Mouse (Mus musculus) limb, embryonic 11.5 days (tissue): Measurements from ENCODE around the gene Opcml. TPM values are rescaled to one million over a fixed set of nuclear protein-coding genes. Genes with fewer than 3 reads are reported as not detected.

Source experiments
- ATAC-seq: fragments of 200-750 bp; cut with Nextera tagmentation; 2 replicates; pipeline ENCODE4 v1.8.0; 2017; ENCODE audit warnings: low read depth; ENCODE audit not compliant: insufficient number of reproducible peaks, low FRiP score, low TSS enrichment
- DNase-seq: peaks from one replicate; pipeline ENCODE4 v3.0.0-alpha.2; 2015; ENCODE audit warnings: low spot score
- H3K27ac ChIP-seq: fragments of 300-500 bp; sonication (generic); replicated peaks from 2 replicates; pipeline ENCODE4 v1.5.1; 2014; ENCODE audit warnings: low read depth, mild to moderate bottlenecking, low read length
- H3K27me3 ChIP-seq: fragments of 300-500 bp; sonication (generic); 2 replicates; pipeline ENCODE4 v1.6.1; 2014; ENCODE audit warnings: mild to moderate bottlenecking, low read length, mixed read lengths; ENCODE audit not compliant: control insufficient read depth, insufficient read depth
- H3K36me3 ChIP-seq: fragments of 300-500 bp; sonication (generic); 2 replicates; pipeline ENCODE4 v1.6.1; 2014; ENCODE audit warnings: mild to moderate bottlenecking, low read length, moderate library complexity, mixed read lengths; ENCODE audit not compliant: control insufficient read depth, insufficient read depth
- H3K4me1 ChIP-seq: fragments of 300-500 bp; sonication (generic); 2 replicates; pipeline ENCODE4 v1.6.1; 2014; ENCODE audit warnings: low read length, mixed read lengths; ENCODE audit not compliant: control insufficient read depth, insufficient read depth
- H3K4me2 ChIP-seq: fragments of 300-500 bp; sonication (generic); 2 replicates; pipeline ENCODE4 v1.6.1; 2014; ENCODE audit warnings: low read depth, mild to moderate bottlenecking, moderate library complexity; ENCODE audit not compliant: severe bottlenecking
- H3K4me3 ChIP-seq: fragments of 300-500 bp; sonication (generic); 2 replicates; pipeline ENCODE4 v1.5.1; 2014; ENCODE audit warnings: low read depth, low read length
- H3K9ac ChIP-seq: fragments of 300-500 bp; sonication (generic); 2 replicates; pipeline ENCODE4 v1.6.1; 2014; ENCODE audit warnings: mild to moderate bottlenecking, low read length
- H3K9me3 ChIP-seq: fragments of 300-500 bp; sonication (generic); 2 replicates; pipeline ENCODE4 v1.6.1; 2016; ENCODE audit warnings: low read length; ENCODE audit not compliant: control insufficient read depth
- WGBS: fragments of 180-500 bp; shearing (Covaris S2); extraction: QIAGEN DNeasy Blood & Tissue Kit; methylation state at CpG from one replicate; pipeline ENCODE4 v1.1.7; 2014; 5-methylcytosine and 5-hydroxymethylcytosine counted together
- polyA plus RNA-seq: library from polyadenylated mRNA; unstranded; fragments of >200 nt; fragmentation: Nextera tagmentation; extraction: Ambion mirVana; gene quantifications from 2 replicates; pipeline ENCODE4 v1.2.1, GENCODE M21; 2014

Opcml gene
- polyA plus RNA-seq, 1 experiment from 2014 or later = 0.20 TPM

DNA sequence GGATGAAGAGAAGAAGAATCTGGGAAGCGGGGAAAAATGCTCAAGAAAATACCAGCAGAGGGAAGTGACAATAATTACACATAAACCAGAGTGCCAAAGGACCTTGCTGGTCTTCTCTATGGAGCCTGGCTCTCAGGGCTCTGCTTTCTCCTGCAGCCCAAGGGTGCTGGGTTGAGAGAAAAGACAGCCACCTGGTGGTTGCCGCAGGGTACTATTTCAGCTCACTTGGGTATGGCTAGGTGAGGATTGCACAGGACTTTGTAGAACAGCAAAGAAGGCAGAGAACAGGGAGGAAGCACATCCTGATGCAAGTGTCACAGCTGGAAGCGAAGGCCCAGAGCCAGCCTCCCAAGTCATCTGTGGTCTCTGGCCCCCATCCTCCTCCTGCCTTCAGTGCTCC, 407.1 kb downstream of the Opcml start:
- no peak overlapping the region for H3K4me3 ChIP-seq
- no peak overlapping the region for H3K27ac ChIP-seq
- no peaks in the 10 kb centered on the region for H3K9me3 ChIP-seq
- DNase-seq (peak; percentile 53), ATAC-seq (no peak)
- H3K27me3 ChIP-seq = no peaks in the 10 kb centered on the region
- no peaks in the 10 kb centered on the region for H3K36me3 ChIP-seq
- H3K4me2 ChIP-seq = no peak overlapping the region
- H3K9ac ChIP-seq = no peak overlapping the region
- H3K4me1 ChIP-seq = no peaks in the 10 kb centered on the region
- 42% methylated on average over 3 of the region's 3 CpGs for WGBS

DNA sequence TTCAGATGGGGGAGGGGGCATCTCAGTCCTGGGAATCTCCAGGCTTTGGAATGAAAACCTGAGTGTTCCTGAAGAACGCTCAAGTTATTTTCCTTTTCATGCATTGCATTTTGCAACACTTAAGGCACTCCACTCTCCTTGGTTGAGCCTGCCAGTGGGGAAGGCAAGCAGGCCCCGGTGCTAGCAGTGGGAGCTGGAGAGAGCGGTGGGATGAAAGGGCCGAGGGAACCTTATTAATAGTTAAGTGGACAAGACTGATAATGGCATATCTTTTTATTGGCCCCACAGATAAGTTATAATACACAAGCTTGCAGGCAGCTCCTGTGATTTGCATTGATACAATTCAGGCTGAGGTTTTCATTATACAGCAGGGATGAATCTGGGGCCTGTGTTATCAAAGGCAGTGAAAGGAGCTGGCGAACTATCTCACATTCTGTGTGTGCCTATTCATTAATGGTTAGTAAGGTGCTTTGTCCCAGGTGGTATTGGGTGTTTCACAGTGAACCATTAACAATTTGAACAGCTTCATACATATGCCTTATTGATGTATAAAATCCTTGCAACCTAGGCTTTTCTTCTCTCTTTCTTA, 407.6 kb downstream of the Opcml start:
- Histone ChIP-seq H3K27me3 (no peaks in the 10 kb centered on the region), H3K4me1 (no peaks in the 10 kb centered on the region), H3K4me3 (no peak overlapping the region), H3K27ac (no peak overlapping the region), H3K9ac (no peak overlapping the region), H3K36me3 (no peaks in the 10 kb centered on the region), H3K9me3 (no peaks in the 10 kb centered on the region), H3K4me2 (no peak overlapping the region)
- WGBS = 83% methylated on average over 5 of the region's 5 CpGs
- DNase-seq (no peak), ATAC-seq (no peak)

DNA sequence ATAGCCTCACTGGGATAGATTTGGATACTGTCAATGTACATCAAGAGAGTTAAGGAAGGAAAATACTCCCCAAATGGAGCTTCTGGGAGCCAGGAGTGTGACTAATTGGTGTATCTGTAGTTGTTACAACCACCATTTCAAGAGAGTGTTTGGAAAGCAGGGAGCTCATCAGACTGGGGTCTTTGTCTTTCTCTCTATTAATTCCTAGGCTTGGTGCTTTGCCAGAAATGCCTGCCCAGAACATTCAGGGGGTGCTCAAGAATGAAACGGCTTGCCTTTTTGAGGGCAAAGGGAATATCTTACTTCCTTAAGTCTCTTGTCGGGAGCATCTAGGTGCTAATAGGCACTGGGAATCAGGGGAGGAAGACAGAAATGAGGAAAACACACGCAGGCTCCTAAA, 416.9 kb downstream of the Opcml start:
- no peaks in the 10 kb centered on the region for H3K27me3 ChIP-seq
- H3K4me3 ChIP-seq = no peak overlapping the region
- no peak overlapping the region for H3K27ac ChIP-seq
- no peak for DNase-seq
- no peaks in the 10 kb centered on the region for H3K36me3 ChIP-seq
- no peak overlapping the region for H3K4me2 ChIP-seq
- no peak for ATAC-seq
- WGBS = 86% methylated on average over 3 of the region's 3 CpGs
- no peak overlapping the region for H3K9ac ChIP-seq
- no peaks in the 10 kb centered on the region for H3K4me1 ChIP-seq
- no peaks in the 10 kb centered on the region for H3K9me3 ChIP-seq

DNA sequence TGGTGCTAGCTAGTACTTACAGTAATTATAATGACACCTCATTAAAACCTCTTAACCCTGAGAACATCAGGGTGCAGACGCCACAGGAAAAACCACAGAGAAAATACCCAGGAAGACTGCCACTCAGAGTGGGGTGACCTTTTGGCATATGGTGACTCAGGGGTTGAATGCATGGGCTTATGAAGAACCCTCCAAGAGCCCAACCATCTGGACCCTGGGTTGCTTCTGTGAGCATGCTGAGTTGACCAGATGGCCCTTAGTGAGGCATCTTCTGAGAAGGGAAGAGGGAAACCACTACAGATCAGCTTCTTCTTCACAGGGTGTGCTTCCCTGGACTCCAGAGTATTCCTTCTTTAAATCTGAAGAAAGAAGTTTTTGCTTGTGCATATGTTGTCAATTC, 418.1 kb downstream of the Opcml start:
- 48% methylated on average over 1 of the region's 1 CpGs for WGBS
- H3K36me3 ChIP-seq = no peaks in the 10 kb centered on the region
- DNase-seq (no peak), ATAC-seq (no peak)
- H3K27me3 ChIP-seq = no peaks in the 10 kb centered on the region
- H3K4me1 ChIP-seq = no peaks in the 10 kb centered on the region
- no peaks in the 10 kb centered on the region for H3K9me3 ChIP-seq
- H3K27ac ChIP-seq = no peak overlapping the region
- no peak overlapping the region for H3K4me3 ChIP-seq
- H3K9ac ChIP-seq = no peak overlapping the region
- no peak overlapping the region for H3K4me2 ChIP-seq

DNA sequence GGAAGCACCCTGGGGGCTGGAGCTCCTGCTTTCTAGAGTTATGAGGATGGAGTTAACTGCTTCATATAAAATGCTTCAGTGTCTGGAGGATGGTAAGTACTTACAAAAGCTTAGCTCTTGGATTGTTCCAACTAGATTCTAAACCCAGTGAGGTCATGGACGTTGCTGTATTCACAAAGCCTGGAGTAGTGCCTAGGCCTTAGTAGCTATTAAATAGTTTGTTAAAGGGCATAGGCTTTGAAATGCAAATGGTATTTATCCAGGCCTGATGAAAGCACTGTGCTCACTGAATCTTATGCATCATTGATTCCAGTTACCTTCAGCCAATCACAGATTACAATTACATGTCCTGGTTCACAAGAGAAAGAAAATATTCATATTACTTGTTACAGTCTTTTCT, 421.3 kb downstream of the Opcml start:
- Histone ChIP-seq H3K36me3 (no peaks in the 10 kb centered on the region), H3K27ac (no peak overlapping the region), H3K9ac (no peak overlapping the region), H3K4me2 (no peak overlapping the region), H3K4me1 (no peaks in the 10 kb centered on the region), H3K4me3 (no peak overlapping the region), H3K9me3 (no peaks in the 10 kb centered on the region), H3K27me3 (no peaks in the 10 kb centered on the region)
- WGBS = 45% methylated on average over 1 of the region's 1 CpGs
- DNase-seq (no peak), ATAC-seq (no peak)

DNA sequence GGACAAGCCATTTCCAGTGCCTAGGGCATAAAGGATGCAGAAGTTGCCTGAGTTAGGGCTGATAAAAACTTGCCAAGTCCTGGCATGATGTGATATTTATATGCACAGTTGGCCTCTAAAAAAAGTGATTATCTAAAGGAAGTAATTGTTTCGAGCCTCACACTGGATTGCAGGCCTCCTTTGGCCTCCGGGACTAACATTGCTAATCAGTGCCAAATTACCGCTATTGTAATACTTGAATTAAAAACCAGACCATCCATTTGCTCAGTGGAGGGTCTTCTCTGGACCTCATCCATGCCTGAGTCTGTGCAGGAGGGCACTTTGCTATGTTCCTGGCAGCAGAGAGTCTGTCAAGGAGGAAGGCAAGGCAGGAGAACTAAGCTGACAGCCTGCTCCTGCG, 423.3 kb downstream of the Opcml start:
- Histone ChIP-seq H3K36me3 (no peaks in the 10 kb centered on the region), H3K27ac (no peak overlapping the region), H3K4me2 (no peak overlapping the region), H3K9ac (no peak overlapping the region), H3K4me3 (no peak overlapping the region), H3K9me3 (no peaks in the 10 kb centered on the region), H3K4me1 (no peaks in the 10 kb centered on the region), H3K27me3 (no peaks in the 10 kb centered on the region)
- DNase-seq (no peak), ATAC-seq (no peak)
- WGBS = 79% methylated on average over 4 of the region's 4 CpGs

DNA sequence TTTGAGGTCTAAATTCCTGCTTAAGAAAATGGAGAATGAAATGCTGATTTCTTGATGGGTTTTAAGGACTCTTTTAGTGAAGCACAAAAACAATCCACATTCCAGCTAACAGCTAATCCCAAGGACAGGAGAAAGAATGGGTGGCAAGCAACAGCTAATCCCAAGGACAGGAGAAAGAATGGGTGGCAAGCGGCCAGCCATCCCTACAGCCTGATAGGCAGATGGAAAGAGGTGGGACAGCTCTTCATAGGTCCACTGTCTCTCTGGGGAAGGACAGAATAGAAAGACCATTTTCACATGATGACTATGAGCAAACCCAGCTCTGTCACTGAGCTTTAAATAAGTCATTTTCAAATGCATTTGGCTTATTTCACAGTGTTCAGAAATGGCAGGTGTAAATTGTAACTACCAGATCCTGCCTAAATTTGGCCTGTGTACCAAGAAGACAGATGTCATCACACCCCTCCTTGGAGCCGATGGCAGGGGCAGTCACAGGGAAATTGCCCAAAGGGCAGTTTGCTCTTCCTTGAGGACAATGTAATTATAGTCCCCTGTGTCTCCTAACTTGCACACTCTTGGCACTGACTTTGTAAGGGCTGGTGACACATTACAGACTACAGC, 427.6 kb downstream of the Opcml start:
- Histone ChIP-seq H3K27me3 (no peaks in the 10 kb centered on the region), H3K27ac (no peak overlapping the region), H3K4me1 (no peaks in the 10 kb centered on the region), H3K4me2 (no peak overlapping the region), H3K9ac (no peak overlapping the region), H3K36me3 (no peaks in the 10 kb centered on the region), H3K9me3 (no peaks in the 10 kb centered on the region), H3K4me3 (no peak overlapping the region)
- no peak for ATAC-seq
- WGBS = 77% methylated on average over 2 of the region's 2 CpGs
- DNase-seq = peak; percentile 5

DNA sequence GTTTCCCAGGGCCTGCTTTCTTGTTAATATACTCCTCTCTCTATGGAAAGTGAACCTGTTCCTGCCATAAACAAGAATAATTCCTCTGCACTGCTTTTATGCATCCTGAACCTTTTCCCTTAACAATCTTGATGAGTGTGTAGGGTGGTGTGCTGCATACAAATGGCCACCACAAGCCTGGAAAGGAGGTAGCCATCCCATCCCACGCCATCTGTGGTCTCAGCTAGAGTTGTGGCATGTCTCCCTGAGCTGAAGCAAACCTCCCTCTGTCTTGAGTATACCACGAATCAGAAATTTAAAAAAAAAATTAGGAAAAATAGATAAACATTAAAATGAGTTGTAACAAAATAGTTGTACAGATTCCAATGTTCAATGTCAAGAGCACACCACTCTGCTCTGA, 432.2 kb downstream of the Opcml start:
- Histone ChIP-seq H3K4me1 (no peaks in the 10 kb centered on the region), H3K4me2 (no peak overlapping the region), H3K27me3 (no peaks in the 10 kb centered on the region), H3K9ac (no peak overlapping the region), H3K9me3 (no peaks in the 10 kb centered on the region), H3K36me3 (no peaks in the 10 kb centered on the region), H3K27ac (no peak overlapping the region), H3K4me3 (no peak overlapping the region)
- 79% methylated on average over 2 of the region's 2 CpGs for WGBS
- ATAC-seq (no peak), DNase-seq (no peak)
